Mouse (Mus musculus): ENCODE data around the gene Ttc30b.
"Not testable (repeated sequence)": the region's sequence is repeated elsewhere in the genome, so short reads cannot be mapped to it uniquely, and the experiment has no call there.

Ttc30b gene

DNA sequence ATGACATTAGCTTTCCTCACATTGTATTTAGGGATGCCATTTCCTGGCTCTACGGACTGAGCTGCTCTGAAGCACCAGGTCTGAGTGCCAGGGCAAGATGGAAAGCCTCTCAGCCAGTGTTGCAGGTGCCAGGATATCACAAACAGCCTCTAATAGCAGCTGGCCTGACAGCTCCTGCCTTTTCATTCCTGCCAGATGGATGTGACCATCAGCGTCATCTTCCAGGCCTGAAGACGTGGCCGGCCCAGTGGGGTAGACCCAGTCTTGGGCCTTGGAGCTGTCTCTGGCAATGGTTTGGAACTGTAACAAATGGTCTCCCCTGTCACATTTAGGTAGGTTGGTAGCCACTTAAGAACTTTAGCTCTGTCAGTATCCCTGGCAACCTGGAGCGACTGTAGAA, 14.9 kb upstream of the Ttc30b start:
- DNase-seq (ENCODE audit: extremely low spot score, low read depth, low spot score), result no peak

DNA sequence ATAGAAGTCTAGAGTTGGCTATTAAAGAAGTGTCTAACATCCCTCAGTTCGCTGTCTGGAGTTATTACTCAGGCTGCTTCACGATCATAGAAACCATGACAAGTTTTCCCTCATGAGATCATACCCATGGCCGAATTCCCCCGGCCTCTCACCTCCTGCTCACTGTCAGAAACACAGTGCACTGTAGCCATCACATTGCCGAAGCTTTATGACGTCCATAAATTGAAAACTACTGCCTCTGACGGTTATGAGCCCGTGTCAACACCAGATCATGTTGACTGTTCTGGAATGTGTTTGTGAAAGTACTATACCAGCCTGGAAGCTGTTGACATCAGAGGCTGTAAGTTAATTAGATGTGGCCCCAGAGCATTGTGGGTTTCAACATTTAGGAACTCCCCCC, 12.3 kb upstream of the Ttc30b start:
- no peak for DNase-seq (ENCODE audit: extremely low spot score, low read depth, low spot score)

DNA sequence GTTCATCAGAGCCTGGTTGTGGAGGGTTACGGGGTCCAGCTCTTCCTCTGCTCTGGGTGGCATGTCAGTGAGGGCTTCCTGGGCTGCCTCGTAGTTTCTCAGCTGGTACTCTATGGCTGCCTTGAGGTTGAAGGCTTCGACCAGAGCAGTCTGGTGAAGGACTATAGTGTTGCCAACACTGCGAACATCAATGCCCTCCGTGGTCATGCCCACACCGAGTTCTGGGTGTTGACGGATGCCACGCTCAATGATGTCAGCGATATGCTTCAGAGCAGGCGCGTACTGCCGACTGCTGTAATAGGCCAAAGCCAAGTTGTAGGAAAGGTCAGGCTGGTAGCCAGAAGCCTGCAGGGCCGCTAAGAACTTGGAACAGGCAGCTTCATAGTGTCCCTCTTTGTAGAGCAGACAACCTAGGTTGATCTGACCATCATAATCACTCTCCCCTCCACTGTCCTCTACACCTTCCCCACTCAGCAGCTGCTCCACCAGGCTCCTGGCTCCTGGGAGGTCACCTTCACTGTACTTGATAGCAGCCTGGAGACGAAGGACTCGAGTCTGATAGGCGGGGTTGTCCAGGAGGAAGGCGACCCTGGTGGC, 767 bp downstream of the Ttc30b start:
- DNase-seq (ENCODE audit: extremely low spot score, low read depth, low spot score), result not testable (repeated sequence)

DNA sequence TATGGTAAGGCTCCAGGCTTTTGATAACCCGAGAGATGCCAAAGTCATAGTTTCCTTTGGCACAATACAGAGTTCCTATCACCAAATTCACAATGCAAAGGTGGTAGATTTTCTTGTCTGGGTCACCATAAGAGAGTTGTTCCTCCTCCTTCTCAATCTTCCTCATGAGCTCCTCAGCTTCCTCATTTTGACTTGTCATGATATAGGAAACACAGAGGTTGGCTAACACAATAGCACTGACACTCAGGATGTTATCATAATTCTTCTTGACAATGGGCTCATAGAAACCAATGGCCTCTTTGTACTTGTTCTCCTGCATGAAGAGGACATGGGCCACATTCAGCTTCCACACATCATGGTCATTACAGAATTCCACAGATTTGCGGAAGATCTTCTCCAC, 1.7 kb downstream of the Ttc30b start:
- DNase-seq (ENCODE audit: extremely low spot score, low read depth, low spot score), result not testable (repeated sequence)

DNA sequence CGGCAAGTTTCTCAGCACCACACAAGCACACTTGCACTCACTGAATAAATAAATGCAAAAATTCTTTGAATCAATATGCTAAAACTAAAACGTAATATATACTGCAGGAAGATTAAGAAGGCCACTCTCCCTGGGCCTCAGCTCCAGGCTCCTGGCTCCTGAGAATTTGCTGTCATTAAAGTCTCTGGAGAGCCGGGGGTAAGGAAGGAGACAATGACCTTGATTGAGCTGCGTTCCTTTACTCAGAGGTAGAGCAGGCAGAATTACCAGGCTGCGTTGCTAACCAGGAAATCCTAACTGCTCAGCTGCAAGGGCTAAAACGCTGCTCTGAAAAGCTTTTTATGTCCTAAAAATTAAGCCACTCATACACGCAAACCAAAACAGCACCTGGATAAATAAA, 4.8 kb downstream of the Ttc30b start:
- no peak for DNase-seq (ENCODE audit: extremely low spot score, low read depth, low spot score)

DNA sequence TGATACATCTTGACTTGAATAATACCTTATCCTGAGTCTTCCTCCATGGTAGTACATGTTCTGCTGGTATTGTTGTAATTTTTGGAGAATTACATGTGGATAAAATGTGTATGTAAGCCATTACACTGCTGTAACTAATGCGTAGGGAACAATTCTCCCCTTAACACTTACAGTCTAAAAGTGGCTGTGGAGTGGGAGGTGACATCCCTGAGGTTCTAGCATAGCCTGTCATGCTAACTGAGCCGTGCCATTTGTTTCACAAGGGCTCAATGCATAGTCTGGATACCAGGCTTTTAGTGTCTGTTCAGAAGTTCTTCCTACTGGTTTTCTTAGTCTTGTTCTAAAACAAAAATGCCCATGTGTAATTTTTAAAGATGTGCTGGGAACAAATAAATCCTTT, 7.4 kb downstream of the Ttc30b start:
- DNase-seq (ENCODE audit: extremely low spot score, low read depth, low spot score), result no peak

DNA sequence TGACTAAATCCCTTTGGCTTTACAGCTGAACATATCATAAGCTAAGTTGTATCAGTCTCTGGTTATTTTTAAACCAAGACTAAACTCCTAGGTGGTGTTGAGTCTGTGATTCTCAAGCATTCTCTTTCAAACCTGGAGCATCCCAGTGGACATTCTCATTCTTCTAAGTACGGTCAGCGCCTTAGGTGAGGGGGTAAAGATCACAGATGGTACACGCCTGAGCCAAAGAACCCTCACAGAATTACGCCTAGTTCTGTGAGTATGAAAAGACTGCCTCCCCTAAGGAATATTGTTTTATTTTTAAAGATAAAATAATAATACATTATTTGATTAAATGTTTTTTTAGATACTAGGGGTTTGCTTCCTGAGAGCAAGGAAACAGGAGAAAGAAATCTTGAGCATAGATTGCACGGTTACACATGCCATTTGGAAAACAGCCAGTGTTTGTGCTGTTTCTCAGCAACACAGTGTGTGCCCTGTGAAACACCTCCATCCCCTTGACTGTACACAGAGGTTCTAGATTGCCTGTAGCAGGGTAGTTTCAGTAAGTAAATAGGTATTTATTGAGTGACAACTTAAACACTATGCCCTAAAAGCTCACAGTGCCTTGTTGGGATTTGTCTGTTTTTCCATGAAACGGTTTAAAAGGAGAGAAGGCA, 8.5 kb downstream of the Ttc30b start:
- no peak for DNase-seq (ENCODE audit: extremely low spot score, low read depth, low spot score)

DNA sequence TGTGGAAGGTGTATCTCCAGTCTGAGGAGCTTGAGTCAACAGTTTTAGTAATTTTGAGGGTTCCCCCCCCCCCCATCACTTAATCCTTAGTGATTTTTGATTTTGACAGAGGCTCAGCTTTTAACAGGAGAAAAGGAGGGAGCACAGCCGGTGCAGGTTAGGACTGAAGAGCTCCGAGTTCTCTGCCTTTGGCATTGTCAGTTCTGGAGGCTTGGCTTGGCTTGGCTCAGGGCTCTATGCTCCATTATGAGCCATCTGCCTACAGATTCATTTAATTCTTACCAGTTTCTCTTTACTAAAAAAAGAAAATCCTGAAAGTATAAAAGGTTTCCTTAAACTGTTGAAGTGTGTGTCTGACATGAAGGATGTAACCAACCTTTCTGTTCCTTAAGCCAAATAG, 9.2 kb downstream of the Ttc30b start:
- no peak for DNase-seq (ENCODE audit: extremely low spot score, low read depth, low spot score)

DNA sequence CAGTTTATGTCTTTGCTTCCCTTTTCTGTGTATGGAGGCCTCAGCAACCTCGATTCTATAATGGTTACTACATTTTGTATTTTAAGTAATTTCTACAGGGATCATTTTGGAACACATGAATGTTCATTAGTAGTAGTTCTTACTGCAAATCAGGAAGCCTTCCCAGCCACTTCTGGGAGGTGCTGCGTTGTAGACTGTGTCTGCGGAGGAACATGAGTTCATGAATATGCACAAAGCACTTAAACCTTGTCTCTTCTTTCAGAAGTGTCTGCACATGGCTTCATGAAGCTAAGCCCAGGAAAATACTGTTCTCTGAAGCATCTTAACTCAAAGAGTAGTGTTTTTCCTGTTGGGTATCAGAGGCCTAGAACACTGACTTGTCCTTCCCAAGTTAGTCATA, 10.4 kb downstream of the Ttc30b start:
- no peak for DNase-seq (ENCODE audit: extremely low spot score, low read depth, low spot score)

DNA sequence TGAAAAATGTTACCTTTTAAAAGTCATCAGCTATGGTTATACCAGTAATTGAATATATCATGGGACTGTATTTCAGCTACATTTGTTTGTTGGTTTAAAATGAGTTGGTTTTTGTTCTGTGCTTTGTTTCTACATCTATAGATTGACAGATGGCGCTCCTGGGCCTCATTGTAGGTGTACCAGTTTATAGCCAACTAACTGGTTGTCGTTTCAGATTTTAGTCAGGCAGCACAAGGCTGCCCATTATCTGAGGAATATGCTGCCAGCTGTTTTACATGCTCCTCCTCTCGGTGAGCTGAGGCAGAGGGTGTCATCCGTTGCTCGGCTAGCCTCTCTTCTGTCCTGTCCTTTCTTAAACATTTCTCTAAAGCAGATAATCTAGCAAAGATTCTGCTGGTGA, 12.3 kb downstream of the Ttc30b start:
- no peak for DNase-seq (ENCODE audit: extremely low spot score, low read depth, low spot score)

DNA sequence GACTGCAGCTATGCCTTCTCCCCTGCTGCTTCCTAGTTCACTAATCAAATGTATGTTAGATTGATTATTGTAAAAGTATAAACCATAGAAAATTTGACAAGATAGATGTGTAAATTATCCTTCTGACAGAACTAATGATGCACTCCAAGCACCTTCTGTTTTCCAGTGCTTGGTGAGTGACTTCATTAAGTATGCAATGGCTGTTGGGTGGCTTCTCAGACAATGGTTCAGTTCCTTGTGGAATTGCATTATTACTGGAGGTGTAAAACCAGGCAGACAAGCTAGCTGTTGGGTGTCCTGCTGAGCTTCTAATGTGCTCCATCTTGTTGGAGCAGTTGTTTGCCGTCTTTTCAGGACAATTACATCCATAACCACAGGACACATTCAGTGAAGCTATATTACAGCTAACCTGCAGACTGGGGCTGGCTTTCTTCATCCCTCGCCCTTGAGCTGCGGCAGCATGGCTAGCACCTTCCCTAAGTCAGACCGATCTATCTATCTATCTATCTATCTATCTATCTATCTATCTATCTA, 14.5 kb downstream of the Ttc30b start:
- DNase-seq (ENCODE audit: extremely low spot score, low read depth, low spot score), result no peak

DNA sequence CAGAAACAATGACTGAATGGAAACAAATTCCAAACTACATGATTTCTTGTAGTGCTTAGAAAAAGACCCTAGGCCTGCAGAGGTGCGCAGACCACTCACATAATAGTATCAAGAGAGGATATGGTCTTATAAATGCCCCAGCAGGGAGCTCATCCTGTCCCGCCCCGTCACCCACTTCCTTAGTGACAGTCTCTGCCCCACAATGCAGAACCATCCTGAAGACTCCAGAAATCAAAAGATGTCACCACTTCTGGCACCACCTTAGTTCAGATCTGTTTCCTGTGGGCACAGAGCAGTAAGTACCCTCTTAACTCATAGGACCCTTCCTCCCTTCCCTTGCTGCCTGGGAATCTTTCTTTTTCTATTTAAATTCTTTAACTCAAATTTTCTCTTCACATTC, 23.3 kb downstream of the Ttc30b start:
- DNase-seq (ENCODE audit: extremely low spot score, low read depth, low spot score), result no peak

DNA sequence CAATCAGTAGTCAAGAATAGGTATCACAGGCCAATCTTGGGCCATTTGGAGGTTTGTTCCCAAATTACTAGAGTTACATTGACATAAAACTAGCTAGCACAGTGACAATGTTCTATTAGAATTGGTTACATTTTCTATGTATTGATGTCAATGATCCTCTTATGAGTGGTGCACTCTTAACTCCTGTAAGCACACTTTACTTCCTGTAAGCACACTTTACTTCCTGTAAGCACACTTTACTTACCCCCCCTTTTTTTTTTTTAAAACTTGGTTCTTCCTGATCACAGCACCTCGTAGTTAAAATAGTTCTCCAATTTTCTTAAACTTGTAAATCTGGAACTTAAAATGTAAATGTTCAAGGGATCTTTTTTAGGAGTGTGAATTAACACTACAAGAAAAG, 31.2 kb downstream of the Ttc30b start:
- no peak for DNase-seq (ENCODE audit: extremely low spot score, low read depth, low spot score)

DNA sequence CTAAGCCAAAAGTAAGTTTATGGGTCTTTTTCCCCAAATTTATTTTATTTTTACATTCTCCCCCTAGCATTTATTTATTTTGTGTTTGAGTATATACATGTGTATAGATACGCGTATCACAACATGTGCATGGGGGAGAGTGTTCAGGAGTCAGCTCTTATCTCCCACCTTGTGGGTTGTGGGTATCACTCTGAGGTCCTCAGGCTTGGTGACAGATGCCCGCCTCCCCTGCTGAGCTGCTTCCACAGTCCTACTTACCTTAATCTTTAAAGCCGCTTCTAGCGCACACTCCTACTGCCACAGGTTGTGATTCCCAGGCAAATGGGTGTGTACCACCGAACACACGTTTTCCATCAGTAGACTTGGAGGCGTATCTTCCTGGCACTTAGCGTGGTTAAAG, 36.5 kb downstream of the Ttc30b start:
- DNase-seq (ENCODE audit: extremely low spot score, low read depth, low spot score), result no peak

DNA sequence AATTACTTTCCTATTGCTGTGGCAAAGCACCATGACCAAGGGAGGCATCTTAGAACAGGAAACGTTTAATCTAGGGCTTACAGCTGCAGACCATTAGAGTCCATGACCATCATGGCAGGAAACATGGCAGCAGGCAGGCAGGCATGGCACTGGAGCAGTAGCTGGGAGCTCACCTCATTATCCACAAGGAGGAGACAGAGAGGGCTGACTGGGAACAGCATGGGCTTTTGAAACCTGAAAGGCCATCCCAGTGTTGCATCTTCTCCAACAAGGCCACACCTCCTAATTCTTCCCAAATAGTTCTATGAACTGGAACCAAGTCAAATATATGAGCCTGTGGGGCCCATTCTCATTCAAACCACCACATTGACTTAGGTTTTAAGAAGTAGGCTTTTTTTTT, 38.1 kb downstream of the Ttc30b start:
- no peak for DNase-seq (ENCODE audit: extremely low spot score, low read depth, low spot score)

DNA sequence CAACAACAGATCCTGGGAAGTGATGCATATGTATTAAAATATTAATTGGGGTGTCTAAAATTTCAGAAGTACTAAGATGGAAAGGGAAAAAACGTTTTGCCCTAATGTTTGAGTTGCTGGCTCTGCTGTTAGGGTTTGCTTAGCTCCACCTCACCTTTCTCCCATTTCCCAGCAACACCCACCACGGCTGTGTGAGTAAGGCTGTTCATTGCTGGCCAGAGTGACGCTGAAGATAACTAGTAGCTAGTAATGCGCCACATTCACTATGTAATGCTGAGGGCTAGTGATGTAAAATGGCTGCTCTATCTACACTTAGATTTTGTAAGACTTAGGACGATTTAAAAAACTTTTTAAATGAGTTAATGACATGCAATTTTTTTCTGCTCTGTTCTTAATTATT, 42.7 kb downstream of the Ttc30b start:
- no peak for DNase-seq (ENCODE audit: extremely low spot score, low read depth, low spot score)

DNA sequence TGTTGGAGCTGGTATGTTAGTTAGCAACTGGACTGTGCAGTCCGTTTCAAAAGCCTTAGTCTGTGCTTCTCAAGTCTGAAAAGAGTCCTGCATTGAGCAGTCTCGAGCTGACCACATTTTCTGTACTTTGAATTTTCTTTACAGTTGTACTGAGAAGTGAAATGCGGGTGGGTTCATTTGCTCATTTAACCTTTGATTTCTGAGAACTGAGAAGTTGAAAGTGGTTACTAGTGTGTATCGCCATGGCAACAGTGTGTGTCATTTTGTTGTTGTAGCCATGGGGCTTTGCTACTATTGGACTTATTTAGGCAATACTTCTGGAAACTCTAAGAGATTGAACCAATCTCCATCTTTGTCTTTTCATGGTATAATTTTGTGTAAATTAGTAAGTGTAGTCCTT, 46.4 kb downstream of the Ttc30b start:
- no peak for DNase-seq (ENCODE audit: extremely low spot score, low read depth, low spot score)

Data from hindlimb bud, embryonic 11.5 days (tissue).